Mouse (Mus musculus): ENCODE results near the gene Ruvbl1. TPM values are rescaled to one million over a fixed set of nuclear protein-coding genes. Genes with fewer than 3 reads are reported as not detected.

Ruvbl1 gene
- polyA plus RNA-seq, 1 experiment from 2014 or later = 37.9 TPM

GRCm38 (mm10) chr6:88521821-88522220 lies 56.6 kb downstream of the Ruvbl1 start:
- H3K36me3 ChIP-seq (ENCODE audit: control insufficient read depth, insufficient read depth, low read length) = no peaks in the 10 kb centered on the region
- WGBS = 85% methylated on average over 7 of the region's 7 CpGs
- H3K4me3 ChIP-seq (ENCODE audit: low read depth, low read length) = no peak overlapping the region
- peaks cover 4% of the 10 kb centered on the region; the same call in 1 of the 2 replicates for H3K4me1 ChIP-seq (replicated peaks; ENCODE audit: control insufficient read depth, insufficient read depth)
- DNase-seq (ENCODE audit: low spot score) = no peak
- no peak overlapping the region for H3K4me2 ChIP-seq (replicated peaks; ENCODE audit: low read depth)
- no peak for ATAC-seq (ENCODE audit: low FRiP score, low TSS enrichment)
- no peak for TF ChIP-seq EP300 (optimal IDR thresholded peaks at IDR 0.05)
- TF ChIP-seq CTCF (IDR thresholded peaks at IDR 0.05; ENCODE audit: low read depth) = no peak
- no peaks in the 10 kb centered on the region for H3K27me3 ChIP-seq (ENCODE audit: control insufficient read depth, insufficient read depth, low read length)
- no peaks in the 10 kb centered on the region for H3K9me3 ChIP-seq (ENCODE audit: control insufficient read depth, low read length)
- H3K27ac ChIP-seq (replicated peaks) = no peak overlapping the region
- no peak overlapping the region for H3K9ac ChIP-seq (ENCODE audit: low read length)

GRCm38 (mm10) chr6:88522606-88523005 lies 57.4 kb downstream of the Ruvbl1 start:
- H3K4me1 ChIP-seq (replicated peaks; ENCODE audit: control insufficient read depth, insufficient read depth) = no peaks in the 10 kb centered on the region
- ATAC-seq (ENCODE audit: low FRiP score, low TSS enrichment) (no peak), DNase-seq (ENCODE audit: low spot score) (no peak)
- no peaks in the 10 kb centered on the region for H3K36me3 ChIP-seq (ENCODE audit: control insufficient read depth, insufficient read depth, low read length)
- 49% methylated on average over 3 of the region's 3 CpGs for WGBS
- H3K4me2 ChIP-seq (replicated peaks; ENCODE audit: low read depth) = no peak overlapping the region
- no peak overlapping the region for H3K9ac ChIP-seq (ENCODE audit: low read length)
- H3K4me3 ChIP-seq (ENCODE audit: low read depth, low read length) = no peak overlapping the region
- TF ChIP-seq EP300 (optimal IDR thresholded peaks at IDR 0.05) (no peak), CTCF (IDR thresholded peaks at IDR 0.05; ENCODE audit: low read depth) (no peak)
- no peaks in the 10 kb centered on the region for H3K9me3 ChIP-seq (ENCODE audit: control insufficient read depth, low read length)
- H3K27me3 ChIP-seq (ENCODE audit: control insufficient read depth, insufficient read depth, low read length) = no peaks in the 10 kb centered on the region
- H3K27ac ChIP-seq (replicated peaks) = no peak overlapping the region

GRCm38 (mm10) chr6:88523043-88523442 lies 57.8 kb downstream of the Ruvbl1 start:
- TF ChIP-seq EP300 (optimal IDR thresholded peaks at IDR 0.05) = no peak
- TF ChIP-seq CTCF (IDR thresholded peaks at IDR 0.05; ENCODE audit: low read depth) = no peak
- Histone ChIP-seq H3K4me3 (ENCODE audit: low read depth, low read length) (no peak overlapping the region), H3K27ac (replicated peaks) (no peak overlapping the region), H3K4me1 (replicated peaks; ENCODE audit: control insufficient read depth, insufficient read depth) (no peaks in the 10 kb centered on the region), H3K27me3 (ENCODE audit: control insufficient read depth, insufficient read depth, low read length) (no peaks in the 10 kb centered on the region), H3K9me3 (ENCODE audit: control insufficient read depth, low read length) (no peaks in the 10 kb centered on the region), H3K9ac (ENCODE audit: low read length) (no peak overlapping the region), H3K4me2 (replicated peaks; ENCODE audit: low read depth) (no peak overlapping the region), H3K36me3 (ENCODE audit: control insufficient read depth, insufficient read depth, low read length) (no peaks in the 10 kb centered on the region)
- DNase-seq (ENCODE audit: low spot score) (no peak), ATAC-seq (ENCODE audit: low FRiP score, low TSS enrichment) (no peak)
- 64% methylated on average over 3 of the region's 3 CpGs for WGBS

- TF ChIP-seq CTCF (IDR thresholded peaks at IDR 0.05; ENCODE audit: low read depth) (no peak), EP300 (optimal IDR thresholded peaks at IDR 0.05) (no peak)
- no peak overlapping the region for H3K27ac ChIP-seq (replicated peaks)
- WGBS = 85% methylated on average over 3 of the region's 3 CpGs
- no peak overlapping the region for H3K4me3 ChIP-seq (ENCODE audit: low read depth, low read length)
- no peaks in the 10 kb centered on the region for H3K27me3 ChIP-seq (ENCODE audit: control insufficient read depth, insufficient read depth, low read length)
- DNase-seq (ENCODE audit: low spot score) (no peak), ATAC-seq (ENCODE audit: low FRiP score, low TSS enrichment) (no peak)
- H3K9me3 ChIP-seq (ENCODE audit: control insufficient read depth, low read length) = no peaks in the 10 kb centered on the region
- no peaks in the 10 kb centered on the region for H3K4me1 ChIP-seq (replicated peaks; ENCODE audit: control insufficient read depth, insufficient read depth)
- no peak overlapping the region for H3K9ac ChIP-seq (ENCODE audit: low read length)
- H3K36me3 ChIP-seq (ENCODE audit: control insufficient read depth, insufficient read depth, low read length) = no peaks in the 10 kb centered on the region
- H3K4me2 ChIP-seq (replicated peaks; ENCODE audit: low read depth) = no peak overlapping the region
Observed at GRCm38 (mm10) chr6:88523451-88523850, 58.2 kb downstream of the Ruvbl1 start.

- 85% methylated on average over 4 of the region's 4 CpGs for WGBS
Observed at GRCm38 (mm10) chr6:88524056-88524455, 58.8 kb downstream of the Ruvbl1 start.

GRCm38 (mm10) chr6:88530306-88530705 lies 65.1 kb downstream of the Ruvbl1 start:
- Histone ChIP-seq H3K27ac (replicated peaks) (no peak overlapping the region), H3K4me1 (replicated peaks; ENCODE audit: control insufficient read depth, insufficient read depth) (no peaks in the 10 kb centered on the region), H3K4me2 (replicated peaks; ENCODE audit: low read depth) (no peak overlapping the region), H3K36me3 (ENCODE audit: control insufficient read depth, insufficient read depth, low read length) (no peaks in the 10 kb centered on the region), H3K9ac (ENCODE audit: low read length) (no peak overlapping the region), H3K9me3 (ENCODE audit: control insufficient read depth, low read length) (no peaks in the 10 kb centered on the region), H3K4me3 (ENCODE audit: low read depth, low read length) (no peak overlapping the region), H3K27me3 (ENCODE audit: control insufficient read depth, insufficient read depth, low read length) (no peaks in the 10 kb centered on the region)
- TF ChIP-seq CTCF (IDR thresholded peaks at IDR 0.05; ENCODE audit: low read depth) (no peak), EP300 (optimal IDR thresholded peaks at IDR 0.05) (no peak)
- DNase-seq (ENCODE audit: low spot score) = no peak
- ATAC-seq (ENCODE audit: low FRiP score, low TSS enrichment) = no peak

More at GRCm38 (mm10) chr6:88524056-88524455, 58.8 kb downstream of the Ruvbl1 start:
- Histone ChIP-seq H3K27me3 (ENCODE audit: control insufficient read depth, insufficient read depth, low read length) (no peaks in the 10 kb centered on the region), H3K9me3 (ENCODE audit: control insufficient read depth, low read length) (no peaks in the 10 kb centered on the region), H3K4me1 (replicated peaks; ENCODE audit: control insufficient read depth, insufficient read depth) (no peaks in the 10 kb centered on the region), H3K27ac (replicated peaks) (no peak overlapping the region), H3K36me3 (ENCODE audit: control insufficient read depth, insufficient read depth, low read length) (no peaks in the 10 kb centered on the region), H3K9ac (ENCODE audit: low read length) (no peak overlapping the region), H3K4me2 (replicated peaks; ENCODE audit: low read depth) (no peak overlapping the region), H3K4me3 (ENCODE audit: low read depth, low read length) (no peak overlapping the region)
- ATAC-seq (ENCODE audit: low FRiP score, low TSS enrichment) = no peak
- no peak for TF ChIP-seq EP300 (optimal IDR thresholded peaks at IDR 0.05)
- TF ChIP-seq CTCF (IDR thresholded peaks at IDR 0.05; ENCODE audit: low read depth) = no peak
- no peak for DNase-seq (ENCODE audit: low spot score)
